Mouse (Mus musculus) spleen, postnatal 14 days (tissue): ENCODE measurements around the gene Tnfrsf25.

Experiments used
- DNase-seq, 2 experiments: peaks; one replicate each; pipeline ENCODE4 v3.0.0; 2021 to 2022; ENCODE audit warnings: low spot score in 2 of 2

Tnfrsf25 gene

GRCm38 (mm10) chr4:152115921-152116612 lies at the start of gene Tnfrsf25:
Gene Tnfrsf25 (plus strand): TSS chr4:152115934.
- no peak for DNase-seq

- no peak for DNase-seq
Observed at GRCm38 (mm10) chr4:152067280-152067679, 48.5 kb upstream of the Tnfrsf25 start.

GRCm38 (mm10) chr4:152068166-152068724 lies 47.5 kb upstream of the Tnfrsf25 start:
- no peak for DNase-seq

GRCm38 (mm10) chr4:152069245-152069644 lies 46.5 kb upstream of the Tnfrsf25 start:
- DNase-seq = no peak

GRCm38 (mm10) chr4:152070494-152071396 lies 45.0 kb upstream of the Tnfrsf25 start:
- no peak for DNase-seq

GRCm38 (mm10) chr4:152072121-152072601 lies 43.6 kb upstream of the Tnfrsf25 start, which contains the start of gene Plekhg5:
Gene Plekhg5 (plus strand): TSS chr4:152072498.
- no peak for DNase-seq

GRCm38 (mm10) chr4:152072655-152073054 lies 43.1 kb upstream of the Tnfrsf25 start:
- DNase-seq = no peak

GRCm38 (mm10) chr4:152073715-152074114 lies 42.0 kb upstream of the Tnfrsf25 start:
- no peak for DNase-seq

GRCm38 (mm10) chr4:152074548-152074947 lies 41.2 kb upstream of the Tnfrsf25 start:
- no peak for DNase-seq

GRCm38 (mm10) chr4:152077191-152077590 lies 38.5 kb upstream of the Tnfrsf25 start:
- no peak for DNase-seq

- no peak for DNase-seq
Observed at GRCm38 (mm10) chr4:152078105-152078530, 37.6 kb upstream of the Tnfrsf25 start.

- DNase-seq = no peak
Observed at GRCm38 (mm10) chr4:152079261-152079660, 36.5 kb upstream of the Tnfrsf25 start.

GRCm38 (mm10) chr4:152079931-152080330 lies 35.8 kb upstream of the Tnfrsf25 start:
- DNase-seq = no peak

GRCm38 (mm10) chr4:152083611-152084220 lies 32.0 kb upstream of the Tnfrsf25 start:
- no peak for DNase-seq

- no peak for DNase-seq
Observed at GRCm38 (mm10) chr4:152084616-152085015, 31.1 kb upstream of the Tnfrsf25 start.

GRCm38 (mm10) chr4:152086505-152087210 lies 29.1 kb upstream of the Tnfrsf25 start:
- peak in 1 of 2 experiments; percentile 31 for DNase-seq

- no peak for DNase-seq
Observed at GRCm38 (mm10) chr4:152087211-152088081, 28.3 kb upstream of the Tnfrsf25 start.

GRCm38 (mm10) chr4:152088133-152088532 lies 27.6 kb upstream of the Tnfrsf25 start:
- DNase-seq = no peak

GRCm38 (mm10) chr4:152088556-152089120 lies 27.1 kb upstream of the Tnfrsf25 start:
- DNase-seq = no peak

GRCm38 (mm10) chr4:152090191-152090590 lies 25.5 kb upstream of the Tnfrsf25 start:
- DNase-seq = no peak
